Mouse (Mus musculus) thymus, adult 2 months (tissue): Measurements from ENCODE around the gene Vti1a. TPM values are rescaled to one million over a fixed set of nuclear protein-coding genes. Genes with fewer than 3 reads are reported as not detected.

Experiments
- DNase-seq: peaks from one replicate; pipeline ENCODE4 v3.0.0; 2021
- H3K27ac ChIP-seq: fragments of 200-500 bp; 2 replicates; pipeline ENCODE4 v1.5.1; 2012; ENCODE audit warnings: low read length, control low read depth; ENCODE audit not compliant: control insufficient read depth, insufficient read depth
- H3K27me3 ChIP-seq: fragments of 200-500 bp; 2 replicates; pipeline ENCODE4 v1.6.1; 2012; ENCODE audit warnings: mild to moderate bottlenecking, low read length, moderate library complexity, mixed read lengths; ENCODE audit not compliant: control insufficient read depth, insufficient read depth
- H3K36me3 ChIP-seq: fragments of 200-500 bp; 2 replicates; pipeline ENCODE4 v1.6.1; 2012; ENCODE audit warnings: mild to moderate bottlenecking, low read length, moderate library complexity; ENCODE audit not compliant: control insufficient read depth, insufficient read depth
- H3K4me1 ChIP-seq: fragments of 200-500 bp; replicated peaks from 2 replicates; pipeline ENCODE4 v1.6.1; 2012; ENCODE audit warnings: low read length; ENCODE audit not compliant: control insufficient read depth, insufficient read depth
- H3K4me3 ChIP-seq: fragments of 200-500 bp; 2 replicates; pipeline ENCODE4 v1.5.1; 2012; ENCODE audit warnings: mild to moderate bottlenecking, low read length, control low read depth, moderate library complexity; ENCODE audit not compliant: control insufficient read depth, insufficient read depth
- CTCF ChIP-seq: fragments of 200-500 bp; IDR thresholded peaks from 2 replicates; pipeline ENCODE4 v1.5.1; 2012; ENCODE audit warnings: mild to moderate bottlenecking, control low read depth, low read length, moderate library complexity, borderline replicate concordance; ENCODE audit not compliant: control insufficient read depth, poor library complexity, insufficient read depth; ENCODE audit errors: extremely low read depth
- POLR2A ChIP-seq: fragments of 200-500 bp; IDR thresholded peaks from 2 replicates; pipeline ENCODE4 v1.6.1; 2012; ENCODE audit warnings: mild to moderate bottlenecking, low read length, control low read depth, moderate library complexity; ENCODE audit not compliant: control insufficient read depth, poor library complexity, insufficient read depth; ENCODE audit errors: extremely low read depth
- whole genome bisulfite sequencing: fragments of 180-500 bp; shearing (Covaris S2); methylation state at CpG from one replicate; pipeline ENCODE4 v1.1.7; 2018; 5-methylcytosine and 5-hydroxymethylcytosine counted together
- polyA plus RNA-seq: library from polyadenylated mRNA; depleted of rRNA; stranded (reverse); fragments of >200 nt; gene quantifications from 2 replicates; pipeline ENCODE4 v1.2.3, GENCODE M21; 2012

Vti1a gene
- polyA plus RNA-seq, 1 experiment = 15.4 TPM

DNA sequence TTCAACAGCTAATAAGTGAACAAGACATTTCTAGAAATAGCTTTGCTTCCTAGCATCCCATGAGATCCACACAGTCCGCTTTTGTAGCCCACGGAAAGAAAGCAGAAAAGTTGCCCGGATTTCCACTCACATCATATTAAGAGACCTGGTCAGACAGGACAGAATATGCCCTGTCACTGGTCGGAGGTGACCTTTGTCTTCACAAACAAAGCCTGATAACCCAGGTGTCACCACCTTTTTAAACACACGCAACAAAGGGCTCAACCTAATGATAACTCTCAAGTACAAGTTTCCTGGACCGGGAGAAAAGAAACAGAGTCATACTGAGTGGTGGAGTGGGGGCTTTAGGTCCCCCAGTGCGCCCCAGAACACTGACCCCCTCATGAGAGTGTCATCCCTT, 236.2 kb downstream of the Vti1a start:
- Histone ChIP-seq H3K4me3 (no peak overlapping the region), H3K27me3 (no peaks in the 10 kb centered on the region), H3K27ac (no peak overlapping the region), H3K36me3 (no peaks in the 10 kb centered on the region), H3K4me1 (peaks cover 6% of the 10 kb centered on the region)
- TF ChIP-seq CTCF = no peak
- 96% methylated on average over 7 of the region's 7 CpGs for WGBS
- DNase-seq = no peak

DNA sequence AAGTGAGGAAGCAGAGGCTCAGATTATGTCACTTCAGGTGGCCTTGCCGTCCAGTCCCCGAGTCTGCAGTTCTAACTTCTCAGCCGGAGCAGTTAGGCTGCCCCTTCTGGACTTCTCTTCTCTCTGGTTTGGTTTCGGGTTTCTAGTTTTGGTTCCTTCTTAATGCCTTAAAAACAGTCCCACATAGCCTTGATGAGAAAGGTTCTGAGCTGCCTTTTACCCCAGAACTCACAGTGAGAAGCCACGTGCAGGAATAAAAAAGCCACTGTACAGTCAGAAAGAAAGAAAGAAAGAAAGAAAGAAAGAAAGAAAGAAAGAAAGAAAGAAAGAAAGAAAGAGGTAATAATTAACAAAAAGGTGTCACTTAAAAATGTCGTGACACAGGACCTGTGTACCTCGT, 236.8 kb downstream of the Vti1a start:
- Histone ChIP-seq H3K36me3 (no peaks in the 10 kb centered on the region), H3K4me1 (peaks cover 6% of the 10 kb centered on the region), H3K27ac (no peak overlapping the region), H3K4me3 (no peak overlapping the region), H3K27me3 (no peaks in the 10 kb centered on the region)
- no peak for DNase-seq
- 95% methylated on average over 7 of the region's 7 CpGs for WGBS
- no peak for TF ChIP-seq CTCF
- no peak for TF ChIP-seq POLR2A

DNA sequence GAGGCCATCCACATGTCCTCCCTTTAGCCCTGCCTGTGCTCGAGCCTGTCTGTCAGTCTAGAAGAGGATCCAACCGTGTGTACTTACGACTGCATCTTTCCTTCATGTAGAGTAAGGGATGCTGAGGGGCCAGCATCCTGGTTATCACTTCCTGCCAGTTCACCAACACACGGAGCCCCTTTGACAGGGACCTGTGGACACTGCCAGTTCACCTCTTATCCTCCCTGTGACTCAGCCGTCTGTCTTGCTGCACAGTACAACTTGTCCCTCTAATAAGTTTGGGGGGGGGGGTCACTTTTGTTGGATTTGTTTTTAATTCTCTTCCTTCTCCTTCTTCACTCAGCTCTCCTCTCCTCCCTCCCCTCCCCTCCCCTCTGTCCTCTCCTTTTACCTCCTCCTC, 238.2 kb downstream of the Vti1a start:
- H3K27ac ChIP-seq = no peak overlapping the region
- 89% methylated on average over 5 of the region's 5 CpGs for WGBS
- no peak overlapping the region for H3K4me3 ChIP-seq
- DNase-seq = no peak
- no peaks in the 10 kb centered on the region for H3K36me3 ChIP-seq
- peaks cover 6% of the 10 kb centered on the region for H3K4me1 ChIP-seq
- H3K27me3 ChIP-seq = no peaks in the 10 kb centered on the region
- no peak for TF ChIP-seq POLR2A
- no peak for TF ChIP-seq CTCF

DNA sequence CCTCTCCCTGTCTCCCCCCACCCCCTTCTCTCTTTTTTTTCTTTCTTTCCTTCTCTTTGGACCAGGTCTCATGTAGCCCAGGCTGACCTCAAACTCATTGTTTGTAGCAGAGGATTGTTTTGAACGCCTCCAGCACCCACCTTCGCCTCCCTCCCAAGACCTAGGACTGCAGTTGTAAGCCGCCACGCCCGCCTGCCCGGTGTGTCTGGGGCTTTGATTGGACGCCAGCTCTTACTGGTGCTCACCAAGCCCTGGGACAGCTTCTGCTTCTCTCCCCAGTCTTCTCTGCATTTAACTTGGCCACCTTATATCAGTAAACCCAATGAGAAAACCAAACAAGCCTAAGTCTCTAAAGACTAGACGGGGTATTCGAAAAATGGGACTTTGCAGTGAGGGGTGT, 238.6 kb downstream of the Vti1a start:
- Histone ChIP-seq H3K27ac (no peak overlapping the region), H3K36me3 (no peaks in the 10 kb centered on the region), H3K4me3 (no peak overlapping the region), H3K27me3 (no peaks in the 10 kb centered on the region), H3K4me1 (peaks cover 6% of the 10 kb centered on the region)
- DNase-seq = no peak
- no peak for TF ChIP-seq POLR2A
- no peak for TF ChIP-seq CTCF
- WGBS = 97% methylated on average over 9 of the region's 9 CpGs

DNA sequence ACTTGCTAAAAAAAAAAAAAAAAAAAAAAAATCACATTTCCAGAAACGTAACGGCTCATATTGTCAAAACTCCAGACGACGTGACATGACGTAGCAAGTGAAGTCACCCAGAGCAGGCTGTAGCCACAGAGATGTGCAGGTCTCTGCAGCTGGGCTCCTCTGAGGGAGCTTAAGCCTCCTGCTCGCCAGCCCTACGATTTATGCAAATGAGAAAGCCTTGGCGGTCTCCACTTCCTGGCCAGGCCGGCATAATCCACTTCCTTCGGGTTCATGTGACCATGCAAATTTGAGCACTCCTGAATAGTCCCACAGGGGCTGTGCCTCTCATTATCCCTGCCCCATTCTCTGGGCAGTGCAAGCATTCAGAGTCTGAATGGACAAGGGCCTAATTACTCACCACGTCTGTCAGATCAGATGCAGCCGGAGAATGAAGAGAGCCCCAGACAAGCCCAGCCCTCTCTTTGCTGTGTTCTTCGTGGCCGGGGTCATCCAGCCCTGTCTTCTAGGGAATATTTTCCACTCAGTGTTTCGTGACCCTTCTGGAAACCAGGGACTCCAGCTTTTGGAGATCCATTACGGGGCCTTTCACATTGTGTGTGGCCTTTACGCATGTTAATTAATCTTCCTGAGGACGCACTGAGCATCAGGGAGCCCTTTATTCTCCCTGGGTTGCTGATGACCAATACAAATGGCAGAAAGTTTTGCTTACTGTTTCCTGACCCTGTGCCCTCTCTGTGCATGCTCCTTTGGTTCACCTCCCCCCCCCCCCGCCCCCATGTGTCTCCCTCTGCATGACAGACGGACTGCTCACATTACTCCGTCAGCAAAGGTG, 240.3 kb downstream of the Vti1a start:
- DNase-seq = no peak
- WGBS = 48% methylated on average over 21 of the region's 21 CpGs
- Histone ChIP-seq H3K36me3 (no peaks in the 10 kb centered on the region), H3K27me3 (no peaks in the 10 kb centered on the region), H3K27ac (no peak overlapping the region), H3K4me3 (no peak overlapping the region), H3K4me1 (peaks cover 6% of the 10 kb centered on the region)
- no peak for TF ChIP-seq POLR2A
- TF ChIP-seq CTCF = no peak

- no peaks in the 10 kb centered on the region for H3K36me3 ChIP-seq
- H3K4me1 ChIP-seq = peaks cover 6% of the 10 kb centered on the region
- no peak overlapping the region for H3K4me3 ChIP-seq
- TF ChIP-seq CTCF (no peak), POLR2A (no peak)
- over 99% methylated on average over 12 of the region's 12 CpGs for WGBS
- no peak overlapping the region for H3K27ac ChIP-seq
- H3K27me3 ChIP-seq = no peaks in the 10 kb centered on the region
- DNase-seq = no peak
Observed at GRCm38 (mm10) chr19:55559331-55559730, 243.2 kb downstream of the Vti1a start.
